Mouse (Mus musculus) neural tube, embryonic 15.5 days (tissue): ENCODE data around the gene Brat1. TPM values are rescaled to one million over a fixed set of nuclear protein-coding genes. Genes with fewer than 3 reads are reported as not detected.
A peak's percentile ranks its signal among the peaks of the same experiment; 100 is the strongest.
"Not testable (repeated sequence)": the region's sequence is repeated elsewhere in the genome, so short reads cannot be mapped to it uniquely, and the experiment has no call there.

Experiments
- ATAC-seq: fragments of 200-750 bp; cut with Nextera tagmentation; 2 replicates; pipeline ENCODE4 v1.8.0; 2017; ENCODE audit warnings: mild to moderate bottlenecking, moderate TSS enrichment, moderate library complexity; ENCODE audit not compliant: low FRiP score
- H3K27ac ChIP-seq: fragments of 300-500 bp; sonication (generic); replicated peaks from 2 replicates; pipeline ENCODE4 v1.5.1; 2015; ENCODE audit warnings: mild to moderate bottlenecking, inconsistent platforms
- H3K27me3 ChIP-seq: fragments of 300-500 bp; sonication (generic); replicated peaks from 2 replicates; pipeline ENCODE4 v1.6.1; 2015; ENCODE audit warnings: inconsistent platforms
- H3K36me3 ChIP-seq: fragments of 300-500 bp; sonication (generic); 2 replicates; pipeline ENCODE4 v1.6.1; 2015; ENCODE audit warnings: inconsistent platforms
- H3K4me1 ChIP-seq: fragments of 300-500 bp; sonication (generic); 2 replicates; pipeline ENCODE4 v1.6.1; 2015; ENCODE audit warnings: inconsistent platforms
- H3K4me2 ChIP-seq: fragments of 300-500 bp; sonication (generic); 2 replicates; pipeline ENCODE4 v1.6.1; 2015; ENCODE audit warnings: inconsistent platforms, mild to moderate bottlenecking, moderate library complexity
- H3K4me3 ChIP-seq: fragments of 300-500 bp; sonication (generic); replicated peaks from 2 replicates; pipeline ENCODE4 v1.5.1; 2015; ENCODE audit warnings: mild to moderate bottlenecking, inconsistent platforms
- H3K9ac ChIP-seq: fragments of 300-500 bp; sonication (generic); replicated peaks from 2 replicates; pipeline ENCODE4 v1.6.1; 2015; ENCODE audit warnings: mild to moderate bottlenecking, inconsistent platforms
- H3K9me3 ChIP-seq: fragments of 300-500 bp; sonication (generic); replicated peaks from 2 replicates; pipeline ENCODE4 v1.6.1; 2016; ENCODE audit warnings: inconsistent platforms
- WGBS: fragments of 180-500 bp; shearing (Covaris S2); methylation state at CpG from one replicate; pipeline ENCODE4 v1.1.7; 2015; ENCODE audit warnings: mixed read lengths; 5-methylcytosine and 5-hydroxymethylcytosine counted together
- polyA plus RNA-seq: library from polyadenylated mRNA; unstranded; fragments of >200 nt; fragmentation: Nextera tagmentation; extraction: Ambion mirVana; gene quantifications from 2 replicates; pipeline ENCODE4 v1.2.1, GENCODE M21; 2015

The Brat1 gene
- polyA plus RNA-seq = 25.9 and 26.9 TPM in 2 replicates

GRCm38 (mm10) chr5:140704378-140705251 is at the start of gene Brat1:
TSS of gene Brat1 (plus strand) at chr5:140705011.
- Histone ChIP-seq H3K4me1 (peaks cover 50% of the 10 kb centered on the region), H3K27ac (peak within 1 kb of the TSS; percentile 97), H3K4me3 (peak within 1 kb of the TSS; percentile 62), H3K9ac (peak within 1 kb of the TSS; percentile 75), H3K36me3 (0 out of 2 replicates have a peak, but pooled peaks cover 5% of the 10 kb centered on the region), H3K9me3 (no peaks in the 10 kb centered on the region), H3K4me2 (peak within 1 kb of the TSS; percentile 81), H3K27me3 (no peaks in the 10 kb centered on the region)
- under 1% methylated on average over 69 of the region's 69 CpGs for WGBS
- peak; percentile 93 for ATAC-seq

- H3K4me2 ChIP-seq = peak overlapping the region; percentile 24; the same call in 1 of the 2 replicates
- H3K9ac ChIP-seq = 0 out of 2 replicates have a peak overlapping the region, but pooled peaks have one; percentile 33
- peak overlapping the region; percentile 80 for H3K27ac ChIP-seq
- no peaks in the 10 kb centered on the region for H3K27me3 ChIP-seq
- no peaks in the 10 kb centered on the region for H3K9me3 ChIP-seq
- WGBS = 20% methylated on average over 16 of the region's 16 CpGs
- ATAC-seq = peak; percentile 83
- H3K4me3 ChIP-seq = no peak overlapping the region
- H3K36me3 ChIP-seq = no peaks in the 10 kb centered on the region
- peaks cover 42% of the 10 kb centered on the region for H3K4me1 ChIP-seq
Measured at GRCm38 (mm10) chr5:140659607-140660272, 45.1 kb upstream of the Brat1 start.

DNA sequence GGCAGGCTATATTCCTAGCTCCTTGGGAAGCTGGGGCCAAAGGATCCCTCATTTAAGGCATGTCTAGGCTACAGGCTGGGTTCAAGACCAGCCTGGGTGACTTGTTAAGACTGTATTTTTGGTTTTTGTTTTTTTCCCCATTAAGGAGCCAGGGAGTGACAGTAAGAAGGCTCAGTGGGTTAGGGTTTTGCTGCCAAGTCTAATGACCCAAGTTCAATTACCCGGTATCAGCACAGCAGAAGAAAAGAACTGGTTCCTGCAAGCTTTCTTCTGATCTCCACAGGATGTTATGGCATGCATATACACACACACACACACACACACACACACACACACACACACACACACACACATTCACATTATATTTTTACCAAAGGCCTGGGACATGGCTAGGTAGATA is 44.4 kb upstream of the Brat1 start:
- Histone ChIP-seq H3K4me3 (no peak overlapping the region), H3K27ac (peak overlapping the region; percentile 80), H3K9ac (0 out of 2 replicates have a peak overlapping the region, but pooled peaks have one; percentile 33), H3K4me1 (peaks cover 42% of the 10 kb centered on the region), H3K36me3 (no peaks in the 10 kb centered on the region), H3K9me3 (no peaks in the 10 kb centered on the region), H3K4me2 (no peak overlapping the region), H3K27me3 (no peaks in the 10 kb centered on the region)
- WGBS = 60% methylated on average over 1 of the region's 1 CpGs
- ATAC-seq = no peak

- no peak overlapping the region for H3K9ac ChIP-seq
- no peaks in the 10 kb centered on the region for H3K27me3 ChIP-seq
- H3K36me3 ChIP-seq = peaks cover 6% of the 10 kb centered on the region; the same call in 1 of the 2 replicates
- H3K4me2 ChIP-seq = no peak overlapping the region
- no peaks in the 10 kb centered on the region for H3K9me3 ChIP-seq
- ATAC-seq = no peak
- peaks cover 42% of the 10 kb centered on the region for H3K4me1 ChIP-seq
- no peak overlapping the region for H3K4me3 ChIP-seq
- WGBS = 76% methylated on average over 8 of the region's 8 CpGs
- no peak overlapping the region; the same call in 1 of the 2 replicates for H3K27ac ChIP-seq
Measured at GRCm38 (mm10) chr5:140661427-140661826, 43.4 kb upstream of the Brat1 start.

DNA sequence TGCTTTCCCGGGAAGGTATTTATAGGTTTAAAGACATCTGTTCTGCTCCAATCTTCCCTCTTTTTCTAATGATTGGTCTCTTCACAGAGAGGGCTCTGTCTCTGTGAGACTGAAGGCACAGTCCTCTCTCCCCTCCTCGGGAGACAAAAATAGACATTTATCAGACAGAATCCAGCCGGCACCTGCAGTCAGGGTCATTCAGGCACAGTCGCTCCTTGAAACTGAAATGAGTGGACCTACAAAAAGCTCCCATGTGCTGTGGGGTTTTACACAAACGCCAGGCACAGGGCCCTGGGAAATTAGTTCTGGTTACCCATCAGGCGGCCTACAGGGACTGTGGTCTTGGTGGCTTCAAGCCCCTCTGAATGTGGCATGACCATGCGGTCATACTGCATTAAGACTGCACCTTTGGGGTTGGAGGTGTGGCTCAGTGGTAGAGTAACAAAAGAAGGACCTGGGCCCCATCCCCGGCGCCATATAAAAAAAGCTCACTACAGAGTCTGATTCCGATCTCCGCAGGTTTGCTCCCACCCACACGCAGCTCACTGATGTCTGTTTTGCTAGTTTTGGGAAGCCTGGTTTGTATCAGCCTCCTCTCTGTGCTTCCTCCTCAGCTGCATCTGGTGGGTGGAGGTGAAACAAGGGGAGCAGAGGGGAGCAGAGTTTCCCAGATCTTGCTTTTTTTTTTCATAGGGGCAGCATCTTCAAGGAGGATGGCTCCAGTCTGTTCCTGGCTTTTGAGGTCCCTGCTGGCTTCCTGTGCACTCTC is 42.8 kb upstream of the Brat1 start:
- ATAC-seq = no peak
- no peak overlapping the region for H3K4me2 ChIP-seq
- 51% methylated on average over 12 of the region's 12 CpGs for WGBS
- H3K9ac ChIP-seq = no peak overlapping the region
- H3K4me3 ChIP-seq = no peak overlapping the region
- H3K36me3 ChIP-seq = peaks cover 8% of the 10 kb centered on the region; the same call in 1 of the 2 replicates
- 0 out of 2 replicates have a peak overlapping the region, but pooled peaks have one; percentile 4 for H3K27ac ChIP-seq
- H3K27me3 ChIP-seq = no peaks in the 10 kb centered on the region
- no peaks in the 10 kb centered on the region for H3K9me3 ChIP-seq
- peaks cover 42% of the 10 kb centered on the region for H3K4me1 ChIP-seq

DNA sequence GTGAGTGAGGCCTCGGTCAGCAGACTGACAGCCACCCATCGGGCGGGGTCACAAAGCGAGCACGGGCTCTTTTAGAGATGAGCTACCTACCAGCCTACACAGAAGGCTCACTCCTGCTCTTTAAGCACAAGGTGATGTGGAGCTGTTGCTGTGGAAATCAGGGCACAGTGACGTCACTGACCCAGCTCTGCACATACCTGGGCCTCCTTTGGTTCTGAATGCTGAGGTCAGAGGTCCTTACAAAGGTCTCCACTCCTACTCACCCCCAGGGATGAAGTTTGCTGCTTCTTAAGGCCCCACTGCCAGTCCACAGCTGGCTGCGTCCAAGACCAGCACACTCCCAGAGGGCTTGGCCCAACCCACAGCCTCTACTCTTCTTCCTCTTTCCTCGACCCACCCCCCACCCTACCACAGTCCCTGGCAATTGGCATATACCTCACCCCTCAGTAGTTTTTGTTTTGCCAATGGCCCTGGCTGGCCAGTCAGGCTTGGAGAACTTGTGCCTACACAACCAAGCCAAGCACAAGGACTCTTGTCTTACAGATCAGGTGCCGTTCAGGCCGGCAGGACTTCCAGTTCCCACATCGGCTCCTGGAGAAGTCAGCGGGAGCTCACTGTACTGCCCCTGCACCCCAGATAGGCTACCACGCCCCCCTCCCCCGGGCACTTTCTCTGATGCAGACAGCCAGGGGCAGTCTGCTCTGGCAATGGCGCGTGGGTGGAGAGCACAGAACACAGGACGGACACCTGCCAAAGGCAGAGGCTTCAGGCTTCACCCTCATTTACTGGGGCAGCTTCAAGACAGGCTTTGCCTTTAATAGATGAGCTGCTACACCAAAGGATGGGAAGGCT is 41.8 kb upstream of the Brat1 start:
- Histone ChIP-seq H3K9ac (no peak overlapping the region), H3K4me3 (no peak overlapping the region), H3K36me3 (peaks cover 14% of the 10 kb centered on the region), H3K9me3 (no peaks in the 10 kb centered on the region), H3K27ac (no peak overlapping the region), H3K27me3 (no peaks in the 10 kb centered on the region), H3K4me1 (peaks cover 42% of the 10 kb centered on the region), H3K4me2 (no peak overlapping the region)
- no peak for ATAC-seq
- 71% methylated on average over 17 of the region's 17 CpGs for WGBS

DNA sequence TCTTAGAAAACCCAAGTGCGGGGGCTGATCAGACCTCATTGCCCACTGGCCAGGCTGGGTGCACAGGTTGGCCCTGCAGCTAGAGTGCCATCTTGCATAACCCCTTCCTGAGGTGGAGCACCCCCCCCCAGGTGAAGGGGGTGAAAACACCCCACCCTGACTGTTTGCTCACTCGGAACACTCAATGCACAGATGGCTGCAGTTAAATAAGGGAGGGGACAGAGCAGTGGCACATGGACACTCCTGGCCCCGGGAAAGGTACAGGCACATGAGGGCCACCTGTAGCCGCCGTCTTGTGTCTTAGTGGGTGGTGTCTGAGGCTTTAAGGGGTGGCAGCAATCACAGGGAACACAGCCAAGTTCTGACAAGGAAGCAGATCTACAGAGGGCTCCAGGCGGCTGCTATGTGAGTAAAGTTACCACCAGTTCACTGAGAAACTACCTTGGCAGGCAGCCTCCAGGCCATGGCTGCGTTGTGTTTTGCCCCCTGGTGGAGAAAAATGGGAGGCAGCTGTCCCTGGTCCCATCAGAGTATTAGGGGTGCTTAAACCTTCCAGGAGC is 41.1 kb upstream of the Brat1 start:
- H3K27ac ChIP-seq = peak overlapping the region; percentile 42; the same call in 1 of the 2 replicates
- no peaks in the 10 kb centered on the region for H3K27me3 ChIP-seq
- H3K4me1 ChIP-seq = peaks cover 42% of the 10 kb centered on the region
- 55% methylated on average over 7 of the region's 7 CpGs for whole genome bisulfite sequencing
- no peak overlapping the region for H3K4me2 ChIP-seq
- no peaks in the 10 kb centered on the region for H3K9me3 ChIP-seq
- H3K4me3 ChIP-seq = no peak overlapping the region
- peaks cover 18% of the 10 kb centered on the region for H3K36me3 ChIP-seq
- H3K9ac ChIP-seq = no peak overlapping the region
- ATAC-seq = no peak

DNA sequence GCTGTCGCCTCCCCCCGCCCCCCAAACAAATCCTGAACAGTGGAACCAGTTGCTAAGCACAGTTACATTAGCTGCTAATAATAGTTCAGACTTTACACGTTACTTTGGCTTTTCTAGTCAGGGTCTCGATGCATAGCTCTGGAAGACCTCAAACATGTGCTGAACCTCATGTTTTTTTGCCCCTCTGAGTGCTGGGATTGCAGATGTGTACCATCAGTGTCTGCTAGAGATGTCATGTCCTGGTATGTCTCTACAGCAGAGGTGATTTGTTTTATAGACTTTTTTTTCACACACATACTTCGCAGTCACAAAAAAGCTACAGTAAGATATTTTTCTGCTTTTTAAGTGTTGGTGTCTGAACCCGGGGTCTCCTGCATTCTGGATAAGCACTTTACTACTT is 32.7 kb upstream of the Brat1 start:
- 95% methylated on average over 6 of the region's 6 CpGs for WGBS
- Histone ChIP-seq H3K27me3 (no peaks in the 10 kb centered on the region), H3K4me2 (no peak overlapping the region), H3K27ac (no peak overlapping the region), H3K36me3 (peaks cover 60% of the 10 kb centered on the region), H3K4me3 (no peak overlapping the region), H3K9me3 (no peaks in the 10 kb centered on the region), H3K9ac (no peak overlapping the region), H3K4me1 (peaks cover 14% of the 10 kb centered on the region)
- no peak for ATAC-seq

DNA sequence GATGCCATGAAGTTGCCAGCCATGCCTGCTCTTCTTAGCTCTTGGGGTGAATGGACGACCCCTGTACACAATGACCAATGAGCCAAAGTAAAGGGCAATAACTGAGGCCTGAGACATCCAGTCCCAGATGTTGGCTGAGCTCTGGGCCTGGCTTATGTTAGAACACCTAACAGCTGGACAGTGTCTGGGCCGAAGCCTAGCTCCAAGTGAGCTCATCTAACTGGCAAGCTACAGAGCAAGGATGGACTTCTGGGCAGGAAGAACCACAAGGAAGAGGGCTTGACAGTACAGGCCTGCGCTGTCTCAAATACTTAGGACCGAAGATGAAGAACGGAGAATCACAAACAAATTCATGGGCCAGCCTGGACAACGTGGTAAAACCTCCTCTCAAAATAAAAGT is 32.2 kb upstream of the Brat1 start:
- not testable (repeated sequence) for H3K27ac ChIP-seq, H3K27me3 ChIP-seq, H3K4me3 ChIP-seq, H3K9ac ChIP-seq, H3K9me3 ChIP-seq, H3K4me2 ChIP-seq, ATAC-seq
- 87% methylated on average over 6 of the region's 6 CpGs for WGBS
- Histone ChIP-seq H3K4me1 (peaks cover 14% of the 10 kb centered on the region), H3K36me3 (peaks cover 62% of the 10 kb centered on the region)

DNA sequence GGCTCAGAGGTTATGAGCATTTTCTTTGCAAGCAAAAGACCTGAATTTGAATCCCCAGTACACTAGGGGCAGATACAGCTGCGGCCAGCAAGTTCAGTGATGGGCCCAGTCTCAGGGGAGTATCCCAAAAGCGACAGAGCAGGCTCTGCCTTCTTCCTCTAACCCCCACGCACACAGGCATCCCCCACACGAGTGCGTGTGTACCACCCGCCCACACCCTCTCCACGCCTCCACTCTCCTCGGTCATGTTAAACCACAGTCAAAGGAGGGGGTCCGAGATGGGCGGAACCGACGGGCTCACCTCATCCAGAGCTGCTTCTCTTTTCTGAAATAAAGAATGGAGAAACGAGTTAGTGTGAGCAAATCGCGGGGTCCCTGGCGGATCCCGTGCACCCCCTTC is 30.8 kb upstream of the Brat1 start:
- ATAC-seq = no peak
- H3K4me1 ChIP-seq = peaks cover 14% of the 10 kb centered on the region
- no peak overlapping the region for H3K4me3 ChIP-seq
- no peak overlapping the region for H3K9ac ChIP-seq
- H3K4me2 ChIP-seq = no peak overlapping the region
- H3K27me3 ChIP-seq = no peaks in the 10 kb centered on the region
- H3K36me3 ChIP-seq = peaks cover 66% of the 10 kb centered on the region
- H3K27ac ChIP-seq = peak overlapping the region; percentile 64; the same call in 1 of the 2 replicates
- 88% methylated on average over 17 of the region's 17 CpGs for WGBS
- no peaks in the 10 kb centered on the region for H3K9me3 ChIP-seq
